Comparison of ENCODE assay signal across 28 mouse cellular contexts in genomic region chr17:79077848-79078146, GRCm38 (mm10). TPM values are rescaled to one million over a fixed set of nuclear protein-coding genes. Genes with fewer than 3 reads are reported as not detected.
DNase-seq lines count a peak whose midpoint lies in the region; ATAC-seq and TF ChIP-seq lines count a peak whose summit lies in the region.
"Had no signal": no experiment of that assay in that cellular context is flagged by ENCODE, and none has a peak within 500 bp of the region (broad histone marks: within the 10 kb centered on the region; RNA-seq: fewer than 3 reads in every experiment).

No protein-coding gene starts in this region.

- peak overlapping the region; percentile 21; the same call in 1 of the 2 replicates for H3K27ac ChIP-seq in lung, embryonic 14.5 days (ENCODE audit: low read depth)
- H3K27ac ChIP-seq in intestine, embryonic 15.5 days, result peak overlapping the region; percentile 75
- peak overlapping the region; percentile 83; the same call in 1 of the 2 replicates for H3K27ac ChIP-seq in stomach, embryonic 15.5 days
- H3K27ac ChIP-seq: embryonic facial prominence, embryonic 10.5 days; embryonic facial prominence, embryonic 13.5 days; forebrain, embryonic 12.5 days; forebrain, embryonic 15.5 days; heart, adult 2 months; heart, embryonic 10.5 days; heart, embryonic 13.5 days; hindbrain, embryonic 12.5 days had no signal

- no peaks in the 10 kb centered on the region for H3K9me3 ChIP-seq in lung, embryonic 14.5 days (ENCODE audit: low read depth, low read length)
- no peaks in the 10 kb centered on the region for H3K9me3 ChIP-seq in intestine, embryonic 15.5 days
- no peaks in the 10 kb centered on the region for H3K9me3 ChIP-seq in stomach, embryonic 15.5 days
- H3K9me3 ChIP-seq: embryonic facial prominence, embryonic 10.5 days; embryonic facial prominence, embryonic 13.5 days; forebrain, embryonic 12.5 days; forebrain, embryonic 15.5 days; heart, embryonic 10.5 days; heart, embryonic 13.5 days; hindbrain, embryonic 12.5 days had no signal

- 63% methylated on average over 1 of the region's 1 CpGs for WGBS in lung, embryonic 14.5 days
- 43% methylated on average over 1 of the region's 1 CpGs for WGBS in intestine, embryonic 15.5 days
- 38% methylated on average over 1 of the region's 1 CpGs for WGBS in stomach, embryonic 15.5 days

- H3K27me3 ChIP-seq in lung, embryonic 14.5 days (ENCODE audit: insufficient read depth, low read length), result no peaks in the 10 kb centered on the region
- no peaks in the 10 kb centered on the region for H3K27me3 ChIP-seq in intestine, embryonic 15.5 days (replicated peaks)
- no peaks in the 10 kb centered on the region for H3K27me3 ChIP-seq in stomach, embryonic 15.5 days (replicated peaks)
- H3K27me3 ChIP-seq: embryonic facial prominence, embryonic 13.5 days; forebrain, embryonic 12.5 days; forebrain, embryonic 15.5 days; heart, embryonic 13.5 days; hindbrain, embryonic 12.5 days had no signal

- H3K4me3 ChIP-seq in lung, embryonic 14.5 days (ENCODE audit: low read depth, low read length), result no peak overlapping the region
- no peak overlapping the region for H3K4me3 ChIP-seq in intestine, embryonic 15.5 days (replicated peaks)
- H3K4me3 ChIP-seq in stomach, embryonic 15.5 days (replicated peaks), result no peak overlapping the region
- H3K4me3 ChIP-seq: embryonic facial prominence, embryonic 10.5 days; embryonic facial prominence, embryonic 13.5 days; erythroblast, embryonic 14.5 days; forebrain, embryonic 12.5 days; forebrain, embryonic 15.5 days; heart, adult 2 months; heart, embryonic 10.5 days; heart, embryonic 13.5 days; hindbrain, embryonic 12.5 days had no signal

- no peaks in the 10 kb centered on the region for H3K36me3 ChIP-seq in lung, embryonic 14.5 days (ENCODE audit: insufficient read depth)
- H3K36me3 ChIP-seq in intestine, embryonic 15.5 days, result no peaks in the 10 kb centered on the region
- H3K36me3 ChIP-seq in stomach, embryonic 15.5 days, result no peaks in the 10 kb centered on the region
- H3K36me3 ChIP-seq: embryonic facial prominence, embryonic 10.5 days; embryonic facial prominence, embryonic 13.5 days; forebrain, embryonic 12.5 days; forebrain, embryonic 15.5 days; heart, embryonic 10.5 days; heart, embryonic 13.5 days; hindbrain, embryonic 12.5 days had no signal

- H3K9ac ChIP-seq in lung, embryonic 14.5 days, result no peak overlapping the region
- no peak overlapping the region for H3K9ac ChIP-seq in intestine, embryonic 15.5 days
- no peak overlapping the region for H3K9ac ChIP-seq in stomach, embryonic 15.5 days
- H3K9ac ChIP-seq: embryonic facial prominence, embryonic 13.5 days; forebrain, embryonic 12.5 days; forebrain, embryonic 15.5 days; heart, embryonic 13.5 days; hindbrain, embryonic 12.5 days had no signal

- H3K4me1 ChIP-seq in lung, embryonic 14.5 days (ENCODE audit: insufficient read depth), result 0 out of 2 replicates have a peak, but pooled peaks cover 5% of the 10 kb centered on the region
- H3K4me1 ChIP-seq in intestine, embryonic 15.5 days (replicated peaks), result no peaks in the 10 kb centered on the region
- H3K4me1 ChIP-seq in stomach, embryonic 15.5 days, result no peaks in the 10 kb centered on the region
- H3K4me1 ChIP-seq: embryonic facial prominence, embryonic 10.5 days; embryonic facial prominence, embryonic 13.5 days; forebrain, embryonic 12.5 days; forebrain, embryonic 15.5 days; heart, embryonic 10.5 days; heart, embryonic 13.5 days; hindbrain, embryonic 12.5 days had no signal

- ATAC-seq in lung, embryonic 14.5 days (ENCODE audit: insufficient read depth), result no peak
- ATAC-seq in intestine, embryonic 15.5 days, result peak; percentile 67; the same call in 1 of the 2 replicates
- peak; percentile 67; the same call in 1 of the 2 replicates for ATAC-seq in stomach, embryonic 15.5 days (ENCODE audit: insufficient read depth, low FRiP score, low read depth)
- ATAC-seq: activated CD4-positive, CD25-positive, alpha-beta regulatory T cell, adult 4 months; CD4-positive, CD25-positive, alpha-beta regulatory T cell, adult 4 months; forebrain, embryonic 15.5 days had no signal

- TF ChIP-seq CTCF in lung, embryonic 14.5 days (IDR thresholded peaks at IDR 0.05; ENCODE audit: low read depth), result no peak

- intact Hi-C loops in left cerebral cortex, postnatal 36 days (cut with DNase I), result no loop called here

- DNase-seq in lung, embryonic 14.5 days, result no peak
- no peak for DNase-seq in lung, postnatal 25 days (ENCODE audit: low spot score)
- peak; percentile 83 for DNase-seq in Muller cell, postnatal 12 days (ENCODE audit: inconsistent ontology term)
- no peak for DNase-seq in left cerebral cortex, postnatal 36 days (ENCODE audit: low spot score in 2 of 2)
- no peak for DNase-seq in testis, postnatal 14 days (ENCODE audit: low spot score)
- DNase-seq in ovary, postnatal 10 days (ENCODE audit: low spot score), result no peak
- DNase-seq: adrenal gland, adult 8-10 months; adrenal gland, postnatal 25 days; cerebellum, adult 11-12 months; cerebellum, adult 8-10 months; cerebellum, postnatal 36 days; embryo, embryonic 11 days; gastrocnemius, postnatal 25 days; heart, adult 2 months; heart, postnatal 14 days had no signal

- H3K4me2 ChIP-seq in lung, embryonic 14.5 days, result no peak overlapping the region
- H3K4me2 ChIP-seq in intestine, embryonic 15.5 days (replicated peaks), result no peak overlapping the region
- no peak overlapping the region for H3K4me2 ChIP-seq in stomach, embryonic 15.5 days
- H3K4me2 ChIP-seq: embryonic facial prominence, embryonic 13.5 days; forebrain, embryonic 12.5 days; forebrain, embryonic 15.5 days; heart, embryonic 13.5 days; hindbrain, embryonic 12.5 days had no signal

RNA-seq across cellular contexts. Expression of gene Qpct, which starts 26.1 kb away (rescaled TPM):
- 8.0 and 8.9 TPM in 2 replicates for polyA plus RNA-seq in lung, embryonic 14.5 days (2014; fragmentation: Nextera tagmentation; extraction: Ambion mirVana)
- polyA plus RNA-seq in intestine, embryonic 15.5 days (2015; fragmentation: Nextera tagmentation; extraction: Ambion mirVana), result 10.6 and 12.4 TPM in 2 replicates
- polyA plus RNA-seq in stomach, embryonic 15.5 days (2015; fragmentation: Nextera tagmentation; extraction: Ambion mirVana), result 13.9 and 14.6 TPM in 2 replicates
- total RNA-seq in left cerebral cortex, postnatal 36 days (2021), result 10 to 100 TPM in 1 of 2 experiments, 1 to 10 TPM in 1; 8.4 to 10.2 TPM
- total RNA-seq: MEL had no signal
- polyA plus RNA-seq: erythroblast, embryonic 14.5 days had no signal

RNA-seq across cellular contexts. Expression of gene Prkd3, which starts 57.2 kb away (rescaled TPM):
- polyA plus RNA-seq in lung, embryonic 14.5 days (2014; fragmentation: Nextera tagmentation; extraction: Ambion mirVana), result 52.4 and 52.6 TPM in 2 replicates
- 26.2 and 30.9 TPM in 2 replicates for polyA plus RNA-seq in intestine, embryonic 15.5 days (2015; fragmentation: Nextera tagmentation; extraction: Ambion mirVana)
- 32.6 and 34.5 TPM in 2 replicates for polyA plus RNA-seq in stomach, embryonic 15.5 days (2015; fragmentation: Nextera tagmentation; extraction: Ambion mirVana)
- 10 to 100 TPM; 10.1 to 10.2 TPM for total RNA-seq in left cerebral cortex, postnatal 36 days (2021)

Comparison
In these comparisons a context has a peak if more than half of its experiments do, and no peak if none do; other contexts are left out.
1. H3K27ac ChIP-seq: peak in every context shown above with its lines; median percentile 83 in stomach, embryonic 15.5 days; 75 in intestine, embryonic 15.5 days; 21 in lung, embryonic 14.5 days.